Mouse (Mus musculus): ENCODE measurements around the gene Nucks1. TPM values are rescaled to one million over a fixed set of nuclear protein-coding genes. Genes with fewer than 3 reads are reported as not detected.

Gene Nucks1
- polyA plus RNA-seq, 1 experiment from 2014 or later, result 130 TPM

GRCm38 (mm10) chr1:131922100-131922499 is 11.8 kb downstream of the Nucks1 start:
- Histone ChIP-seq H3K27me3 (no peaks in the 10 kb centered on the region), H3K4me2 (no peak overlapping the region), H3K4me3 (replicated peaks) (no peak overlapping the region), H3K9ac (replicated peaks) (no peak overlapping the region), H3K36me3 (peaks cover 81% of the 10 kb centered on the region), H3K27ac (no peak overlapping the region), H3K9me3 (no peaks in the 10 kb centered on the region), H3K4me1 (replicated peaks) (no peaks in the 10 kb centered on the region)
- 96% methylated on average over 3 of the region's 3 CpGs for WGBS
- ATAC-seq (ENCODE audit: insufficient number of reproducible peaks, insufficient read depth, low FRiP score, low TSS enrichment, low read depth), result no peak

DNA sequence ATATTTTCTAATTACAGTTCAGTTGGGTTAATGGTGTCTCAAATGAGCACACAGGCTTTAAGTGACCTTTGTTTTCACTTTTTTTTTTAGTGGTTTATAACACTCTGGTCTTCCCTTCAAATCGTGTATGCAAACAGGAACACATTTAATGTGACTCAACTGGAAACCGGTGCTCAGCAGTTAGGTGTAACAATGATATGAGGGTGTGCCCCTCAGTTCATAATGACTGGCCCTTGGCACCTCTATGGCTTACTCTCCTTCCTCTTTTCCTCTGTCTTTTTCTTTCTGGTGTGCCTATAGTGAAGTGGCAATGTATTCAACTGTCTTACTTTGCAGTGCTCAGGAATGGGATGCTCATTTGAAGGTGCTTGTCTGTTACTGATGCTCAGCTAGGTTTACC is 23.1 kb downstream of the Nucks1 start:
- Histone ChIP-seq H3K4me2 (no peak overlapping the region), H3K36me3 (peaks cover 65% of the 10 kb centered on the region), H3K9ac (replicated peaks) (no peak overlapping the region), H3K4me3 (replicated peaks) (no peak overlapping the region), H3K4me1 (replicated peaks) (no peaks in the 10 kb centered on the region), H3K27ac (no peak overlapping the region), H3K9me3 (no peaks in the 10 kb centered on the region), H3K27me3 (no peaks in the 10 kb centered on the region)
- no peak for ATAC-seq (ENCODE audit: insufficient number of reproducible peaks, insufficient read depth, low FRiP score, low TSS enrichment, low read depth)
- 90% methylated on average over 2 of the region's 2 CpGs for WGBS

DNA sequence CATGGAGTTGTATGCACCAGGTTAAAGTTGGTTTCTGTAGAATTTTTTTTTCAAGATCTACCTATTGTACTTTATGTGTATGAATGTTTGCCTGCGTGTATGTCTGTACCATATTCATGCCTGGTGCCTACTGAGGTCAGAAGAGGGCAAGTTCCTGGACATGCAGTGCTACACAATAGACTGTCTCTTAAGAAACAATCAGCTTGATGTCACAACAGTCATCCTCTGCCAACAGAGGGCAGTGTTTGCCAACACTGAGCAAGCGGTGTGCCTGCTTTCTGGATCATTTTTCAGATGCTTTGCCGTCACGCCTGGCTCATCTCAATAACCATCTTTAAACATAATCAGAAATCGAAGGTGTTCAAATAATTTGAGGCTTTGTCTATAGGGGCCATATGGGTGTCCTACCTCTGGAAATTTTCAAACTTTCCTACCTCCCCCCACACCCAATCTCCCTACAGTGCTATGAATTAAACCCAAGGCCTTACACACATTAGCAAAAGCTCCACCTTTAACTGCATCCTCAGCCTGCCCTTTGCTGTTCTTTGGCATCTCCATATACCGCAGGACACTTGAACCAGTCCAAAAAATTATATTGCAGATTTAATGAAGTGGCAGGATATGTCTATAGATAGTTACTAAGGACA is 27.4 kb downstream of the Nucks1 start:
- H3K36me3 ChIP-seq, result peaks cover 32% of the 10 kb centered on the region
- H3K4me1 ChIP-seq (replicated peaks), result 0 out of 2 replicates have a peak, but pooled peaks cover 3% of the 10 kb centered on the region
- no peaks in the 10 kb centered on the region for H3K27me3 ChIP-seq
- H3K9ac ChIP-seq (replicated peaks), result no peak overlapping the region
- no peaks in the 10 kb centered on the region for H3K9me3 ChIP-seq
- no peak overlapping the region for H3K4me3 ChIP-seq (replicated peaks)
- no peak overlapping the region for H3K4me2 ChIP-seq
- 66% methylated on average over 6 of the region's 6 CpGs for WGBS
- H3K27ac ChIP-seq, result no peak overlapping the region
- no peak for ATAC-seq (ENCODE audit: insufficient number of reproducible peaks, insufficient read depth, low FRiP score, low TSS enrichment, low read depth)

DNA sequence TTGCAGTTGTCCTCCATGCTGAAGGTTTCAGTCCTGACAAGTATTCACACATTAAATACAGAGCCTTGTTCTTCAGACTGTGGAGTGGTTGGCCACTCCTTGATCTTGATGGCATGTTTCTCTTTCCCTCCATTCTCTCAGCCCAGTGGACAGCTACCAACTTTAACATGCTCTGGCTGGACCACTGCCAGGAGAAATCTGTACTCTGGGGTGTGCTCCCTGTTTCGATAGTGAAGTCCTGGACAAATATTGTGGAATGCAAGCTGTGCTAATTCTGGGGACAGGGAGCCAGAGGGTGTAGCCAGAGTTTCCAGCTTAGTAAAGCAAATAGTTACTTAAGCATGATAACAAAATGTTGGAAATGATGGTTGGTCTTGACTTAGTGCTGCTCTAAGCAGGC is 28.5 kb downstream of the Nucks1 start:
- H3K4me3 ChIP-seq (replicated peaks), result no peak overlapping the region
- 0 out of 2 replicates have a peak, but pooled peaks cover 6% of the 10 kb centered on the region for H3K4me1 ChIP-seq (replicated peaks)
- H3K27me3 ChIP-seq, result no peaks in the 10 kb centered on the region
- H3K9ac ChIP-seq (replicated peaks), result no peak overlapping the region
- 87% methylated on average over 1 of the region's 1 CpGs for WGBS
- H3K4me2 ChIP-seq, result no peak overlapping the region
- H3K36me3 ChIP-seq, result peaks cover 24% of the 10 kb centered on the region
- H3K27ac ChIP-seq, result no peak overlapping the region
- ATAC-seq (ENCODE audit: insufficient number of reproducible peaks, insufficient read depth, low FRiP score, low TSS enrichment, low read depth), result no peak
- H3K9me3 ChIP-seq, result no peaks in the 10 kb centered on the region

DNA sequence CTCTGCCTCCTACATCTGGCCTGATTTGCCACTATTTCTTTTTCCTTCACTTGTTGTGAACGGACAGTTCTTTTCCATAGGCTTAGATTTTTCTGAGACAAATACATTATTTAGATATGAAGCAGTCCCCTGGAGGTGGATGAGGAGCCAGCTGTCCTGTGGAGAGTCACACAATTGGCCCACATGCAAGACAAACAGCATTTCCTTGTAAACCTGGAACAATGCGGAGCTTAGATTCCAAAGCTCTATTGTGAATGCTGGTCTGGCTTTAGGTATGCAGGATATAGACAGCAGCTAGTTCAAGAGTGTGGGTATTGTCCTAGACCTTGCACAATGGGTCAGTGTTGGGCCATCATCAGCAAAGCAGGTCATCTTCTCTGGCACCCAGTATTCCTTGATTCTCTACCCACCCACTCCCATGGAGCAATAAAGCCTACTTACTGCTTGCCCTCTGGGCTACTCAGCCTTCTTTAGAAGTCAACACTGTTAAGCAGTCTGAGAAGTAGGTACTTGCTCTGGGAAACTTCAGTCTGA is 30.4 kb downstream of the Nucks1 start:
- Histone ChIP-seq H3K4me3 (replicated peaks) (no peak overlapping the region), H3K36me3 (peaks cover 12% of the 10 kb centered on the region; the same call in 1 of the 2 replicates), H3K9ac (replicated peaks) (no peak overlapping the region), H3K27me3 (no peaks in the 10 kb centered on the region), H3K27ac (no peak overlapping the region), H3K4me2 (no peak overlapping the region), H3K9me3 (no peaks in the 10 kb centered on the region), H3K4me1 (replicated peaks) (0 out of 2 replicates have a peak, but pooled peaks cover 11% of the 10 kb centered on the region)
- ATAC-seq (ENCODE audit: insufficient number of reproducible peaks, insufficient read depth, low FRiP score, low TSS enrichment, low read depth), result no peak
- WGBS, result 91% methylated on average over 2 of the region's 2 CpGs

DNA sequence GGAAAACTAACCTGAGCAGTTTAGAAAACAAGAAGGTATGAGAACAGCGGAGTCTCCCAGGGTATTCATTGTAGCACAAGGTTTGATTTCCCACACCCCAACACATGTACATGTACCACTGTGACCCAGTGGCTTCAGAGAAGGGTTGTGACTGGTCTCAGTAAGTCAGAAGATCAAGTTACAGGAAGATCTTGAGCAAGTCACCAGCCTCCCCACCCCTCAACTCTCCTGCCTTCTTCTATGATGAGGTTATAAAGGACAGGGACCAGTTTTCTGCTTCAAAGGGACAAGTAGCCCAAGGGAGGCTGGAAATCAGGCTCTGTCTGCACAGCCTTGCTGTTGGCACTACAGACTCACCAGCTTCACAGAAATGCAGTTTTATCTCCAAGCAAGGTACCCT is 31.2 kb downstream of the Nucks1 start:
- Histone ChIP-seq H3K9ac (replicated peaks) (no peak overlapping the region), H3K4me3 (replicated peaks) (no peak overlapping the region), H3K4me2 (no peak overlapping the region), H3K27me3 (no peaks in the 10 kb centered on the region), H3K27ac (no peak overlapping the region), H3K9me3 (no peaks in the 10 kb centered on the region), H3K36me3 (peaks cover 12% of the 10 kb centered on the region; the same call in 1 of the 2 replicates), H3K4me1 (replicated peaks) (0 out of 2 replicates have a peak, but pooled peaks cover 12% of the 10 kb centered on the region)
- ATAC-seq (ENCODE audit: insufficient number of reproducible peaks, insufficient read depth, low FRiP score, low TSS enrichment, low read depth), result no peak
- 93% methylated on average over 1 of the region's 1 CpGs for WGBS

- H3K9ac ChIP-seq (replicated peaks), result no peak overlapping the region
- peaks cover 4% of the 10 kb centered on the region; the same call in 1 of the 2 replicates for H3K36me3 ChIP-seq
- H3K4me3 ChIP-seq (replicated peaks), result no peak overlapping the region
- no peak overlapping the region for H3K4me2 ChIP-seq
- H3K4me1 ChIP-seq (replicated peaks), result peaks cover 14% of the 10 kb centered on the region; the same call in 1 of the 2 replicates
- H3K27me3 ChIP-seq, result no peaks in the 10 kb centered on the region
- H3K9me3 ChIP-seq, result no peaks in the 10 kb centered on the region
- WGBS, result 66% methylated on average over 16 of the region's 16 CpGs
- H3K27ac ChIP-seq, result no peak overlapping the region
- no peak for ATAC-seq (ENCODE audit: insufficient number of reproducible peaks, insufficient read depth, low FRiP score, low TSS enrichment, low read depth)
Measured at GRCm38 (mm10) chr1:131942621-131943590, 32.6 kb downstream of the Nucks1 start.

DNA sequence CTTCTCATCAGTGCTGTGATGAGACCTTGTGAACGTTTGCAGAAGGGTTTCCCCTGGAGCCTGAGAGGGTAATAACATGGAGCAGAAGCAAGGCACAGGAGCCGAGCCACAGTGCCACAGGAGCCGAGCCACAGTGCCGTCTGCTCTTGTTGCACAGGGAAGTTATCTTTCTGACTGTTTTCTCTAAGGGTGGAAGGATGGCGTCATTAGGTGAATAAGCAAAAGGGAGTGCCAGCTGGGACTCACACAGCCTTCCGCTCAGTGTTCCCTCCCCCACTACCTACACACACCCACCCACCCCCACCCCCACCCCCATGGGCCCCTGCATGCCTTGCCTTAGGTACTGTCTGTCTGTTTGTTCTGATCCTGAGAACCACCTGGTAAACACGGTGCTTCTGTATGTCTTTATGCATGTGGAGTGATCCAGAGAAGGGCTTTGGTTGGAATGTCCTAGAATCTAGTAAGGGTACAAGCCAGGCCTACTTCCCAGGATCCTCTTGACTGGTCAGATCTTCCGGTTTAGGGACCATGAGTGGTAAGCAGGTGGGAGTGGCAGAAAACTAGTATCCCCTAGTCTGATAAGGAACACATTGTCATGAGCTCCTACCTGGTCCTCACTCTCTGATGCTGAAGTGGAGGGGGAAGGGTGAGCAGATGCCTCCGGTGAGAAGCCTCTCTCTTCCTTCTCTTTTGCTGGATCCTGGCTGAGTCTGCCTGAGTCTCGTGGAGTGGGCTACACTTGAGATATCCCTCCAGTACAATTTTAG is 35.5 kb downstream of the Nucks1 start:
- ATAC-seq (ENCODE audit: insufficient number of reproducible peaks, insufficient read depth, low FRiP score, low TSS enrichment, low read depth), result no peak
- Histone ChIP-seq H3K4me1 (replicated peaks) (peaks cover 18% of the 10 kb centered on the region; the same call in 1 of the 2 replicates), H3K27ac (no peak overlapping the region), H3K4me2 (no peak overlapping the region), H3K36me3 (no peaks in the 10 kb centered on the region), H3K9me3 (no peaks in the 10 kb centered on the region), H3K4me3 (replicated peaks) (no peak overlapping the region), H3K27me3 (no peaks in the 10 kb centered on the region), H3K9ac (replicated peaks) (0 out of 2 replicates have a peak overlapping the region, but pooled peaks have one; percentile 18)
- WGBS, result 55% methylated on average over 10 of the region's 10 CpGs

DNA sequence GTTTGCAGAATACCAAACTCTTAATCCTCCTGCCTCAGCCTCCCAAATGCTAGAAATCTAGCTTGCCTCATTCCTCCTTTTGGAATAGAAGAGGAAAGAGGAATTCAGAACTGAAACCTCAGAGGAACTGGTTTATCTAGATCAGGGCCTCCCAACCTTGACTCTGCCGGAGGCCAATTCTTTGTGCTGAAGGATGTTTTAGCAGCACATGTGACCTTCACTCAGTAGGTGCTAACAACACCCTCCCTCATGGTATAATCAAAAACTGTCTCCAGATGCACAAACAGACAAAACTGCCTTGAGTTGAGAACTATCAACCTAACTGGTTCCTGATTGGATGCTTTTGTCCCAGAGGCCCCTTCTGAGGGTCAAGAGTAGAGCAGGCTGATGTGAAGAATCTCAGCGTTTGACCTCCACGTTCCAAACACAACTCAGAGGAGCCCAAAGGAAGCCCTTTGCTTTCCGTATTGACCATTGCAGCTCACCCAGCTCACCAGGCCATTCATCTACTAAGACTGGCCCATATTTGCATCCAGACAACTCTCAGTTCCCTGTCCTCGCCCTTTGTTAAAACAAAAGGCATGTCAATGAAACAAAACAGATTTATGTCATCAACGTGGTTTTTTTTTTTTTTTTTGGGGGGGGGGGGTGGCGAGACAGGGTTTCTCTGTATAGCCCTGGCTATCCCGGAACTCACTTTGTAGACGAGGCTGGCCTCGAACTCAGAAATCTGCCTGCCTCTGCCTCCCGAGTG is 36.3 kb downstream of the Nucks1 start:
- no peaks in the 10 kb centered on the region for H3K9me3 ChIP-seq
- no peaks in the 10 kb centered on the region for H3K27me3 ChIP-seq
- no peak overlapping the region for H3K9ac ChIP-seq (replicated peaks)
- WGBS, result 83% methylated on average over 11 of the region's 11 CpGs
- H3K36me3 ChIP-seq, result no peaks in the 10 kb centered on the region
- no peak overlapping the region for H3K4me3 ChIP-seq (replicated peaks)
- H3K27ac ChIP-seq, result no peak overlapping the region
- H3K4me1 ChIP-seq (replicated peaks), result peaks cover 18% of the 10 kb centered on the region; the same call in 1 of the 2 replicates
- no peak overlapping the region for H3K4me2 ChIP-seq
- ATAC-seq (ENCODE audit: insufficient number of reproducible peaks, insufficient read depth, low FRiP score, low TSS enrichment, low read depth), result no peak

DNA sequence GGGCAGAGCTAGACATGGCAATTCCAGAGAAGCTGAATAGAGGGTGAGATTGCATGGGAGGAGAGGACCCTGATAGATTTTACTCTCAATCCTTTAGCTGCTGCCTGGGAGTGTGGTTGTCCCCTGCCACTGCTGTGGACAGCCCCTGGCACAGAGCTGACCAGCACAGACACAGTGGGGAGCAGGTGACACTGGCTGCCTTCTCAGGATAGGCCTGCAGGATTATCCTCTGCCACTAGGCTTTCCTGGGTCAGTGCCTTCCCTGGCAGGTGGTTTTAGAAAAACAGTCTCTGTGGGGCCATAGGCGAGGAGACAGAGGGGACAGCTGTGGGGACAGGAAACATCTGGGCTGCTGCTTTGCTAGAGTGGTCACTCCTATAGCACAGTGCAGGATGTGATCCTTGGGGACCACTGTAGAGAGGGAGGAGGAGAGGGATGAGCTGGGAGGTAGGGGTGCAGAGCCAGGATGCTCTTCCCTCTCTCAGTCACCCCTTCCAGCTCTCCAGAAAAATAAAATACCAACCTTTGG is 37.7 kb downstream of the Nucks1 start:
- H3K9ac ChIP-seq (replicated peaks), result no peak overlapping the region
- no peak overlapping the region for H3K27ac ChIP-seq
- H3K36me3 ChIP-seq, result no peaks in the 10 kb centered on the region
- no peaks in the 10 kb centered on the region for H3K27me3 ChIP-seq
- no peak overlapping the region for H3K4me2 ChIP-seq
- H3K9me3 ChIP-seq, result no peaks in the 10 kb centered on the region
- ATAC-seq (ENCODE audit: insufficient number of reproducible peaks, insufficient read depth, low FRiP score, low TSS enrichment, low read depth), result no peak
- WGBS, result 41% methylated on average over 1 of the region's 1 CpGs
- no peak overlapping the region for H3K4me3 ChIP-seq (replicated peaks)
- peaks cover 15% of the 10 kb centered on the region; the same call in 1 of the 2 replicates for H3K4me1 ChIP-seq (replicated peaks)
